Mouse (Mus musculus) ES-Bruce4 (cell line): ENCODE data around the gene Pcbp2. TPM values are rescaled to one million over a fixed set of nuclear protein-coding genes. Genes with fewer than 3 reads are reported as not detected.
A peak's percentile ranks its signal among the peaks of the same experiment; 100 is the strongest.

ENCODE experiments used
- H3K27ac ChIP-seq: 2 replicates; pipeline ENCODE4 v1.5.1; 2012; ENCODE audit warnings: low read length, inconsistent platforms; ENCODE audit not compliant: insufficient read depth
- H3K27me3 ChIP-seq: 2 replicates; pipeline ENCODE4 v1.6.1; 2012; ENCODE audit warnings: mild to moderate bottlenecking, low read length, inconsistent platforms; ENCODE audit not compliant: control insufficient read depth, poor library complexity, insufficient read depth, severe bottlenecking
- H3K36me3 ChIP-seq: 2 replicates; pipeline ENCODE4 v1.6.1; 2012; ENCODE audit warnings: inconsistent platforms, mild to moderate bottlenecking, low read length, moderate library complexity; ENCODE audit not compliant: control insufficient read depth, poor library complexity, insufficient read depth, severe bottlenecking
- H3K4me1 ChIP-seq: one replicate; pipeline ENCODE4 v1.8.1; 2011; ENCODE audit warnings: low read length; ENCODE audit not compliant: control insufficient read depth, insufficient read depth
- H3K4me3 ChIP-seq: 2 replicates; pipeline ENCODE4 v1.5.1; 2011; ENCODE audit warnings: low read depth, mild to moderate bottlenecking, low read length
- H3K9ac ChIP-seq: 2 replicates; pipeline ENCODE4 v1.6.1; 2012; ENCODE audit warnings: low read depth, mild to moderate bottlenecking, inconsistent platforms; ENCODE audit not compliant: poor library complexity, severe bottlenecking
- H3K9me3 ChIP-seq: replicated peaks from 2 replicates; pipeline ENCODE4 v1.6.1; 2012; ENCODE audit warnings: mild to moderate bottlenecking, low read length, inconsistent platforms; ENCODE audit not compliant: control insufficient read depth, poor library complexity, insufficient read depth, severe bottlenecking
- CTCF ChIP-seq: IDR thresholded peaks from one replicate; pipeline ENCODE4 v1.8.1; 2011; ENCODE audit warnings: low read depth, low read length
- EP300 ChIP-seq: IDR thresholded peaks from 2 replicates; pipeline ENCODE4 v1.6.1; 2011; ENCODE audit warnings: low read depth, low read length; ENCODE audit not compliant: insufficient read depth
- POLR2A ChIP-seq: IDR thresholded peaks from one replicate; pipeline ENCODE4 v1.8.1; 2011; ENCODE audit warnings: low read length; ENCODE audit not compliant: insufficient read depth
- polyA plus RNA-seq: library from polyadenylated mRNA; stranded (reverse); fragments of >200 nt; gene quantifications from 2 replicates; pipeline ENCODE4 v1.2.4, GENCODE M21; 2011; ENCODE audit warnings: low read depth; ENCODE audit not compliant: missing spikeins, insufficient read depth, insufficient read length

Gene Pcbp2
- polyA plus RNA-seq, 1 experiment: 1,129 TPM

DNA sequence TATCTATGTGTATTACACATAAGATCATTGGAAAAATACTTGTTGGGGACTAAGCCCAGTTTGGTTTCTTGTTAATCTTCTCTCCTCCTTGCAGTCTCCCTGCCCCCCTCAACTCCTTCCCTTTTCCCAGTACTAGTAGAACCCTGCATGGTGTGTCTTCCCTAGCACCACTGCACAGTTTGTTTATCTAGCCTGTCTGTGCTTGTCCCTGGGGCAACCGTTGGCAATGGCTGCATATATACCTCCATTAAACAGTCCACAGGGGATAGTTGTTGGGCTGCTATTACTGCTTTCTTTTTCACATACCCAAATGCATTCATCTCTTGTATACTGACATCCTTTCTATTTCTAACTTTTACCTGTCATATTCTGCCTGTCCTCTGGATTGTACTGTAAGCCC, 17.3 kb downstream of the Pcbp2 start:
- no peak overlapping the region for H3K27ac ChIP-seq
- H3K36me3 ChIP-seq: peaks cover 89% of the 10 kb centered on the region
- H3K9ac ChIP-seq: no peak overlapping the region
- H3K9me3 ChIP-seq: no peaks in the 10 kb centered on the region
- no peaks in the 10 kb centered on the region for H3K27me3 ChIP-seq
- TF ChIP-seq CTCF (no peak), EP300 (no peak)
- H3K4me1 ChIP-seq: no peaks in the 10 kb centered on the region
- H3K4me3 ChIP-seq: no peak overlapping the region

DNA sequence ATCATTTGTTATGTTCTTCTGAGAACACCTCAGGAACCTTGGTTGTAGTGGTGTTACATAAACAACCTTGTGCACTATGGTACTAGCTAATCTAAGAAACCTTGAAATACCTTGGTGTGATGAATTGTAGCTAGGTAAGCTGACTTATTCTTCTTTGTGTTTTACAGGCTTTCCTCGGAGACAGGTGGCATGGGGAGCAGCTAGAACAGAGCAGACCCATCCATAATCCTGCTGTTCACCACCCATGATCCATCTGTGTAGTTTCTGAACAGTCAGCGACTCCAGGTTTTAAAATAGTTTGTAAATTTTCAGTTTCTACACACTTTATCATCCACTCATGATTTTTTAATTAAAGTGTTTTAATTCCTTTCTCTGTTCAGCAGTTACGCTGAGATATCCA, 28.0 kb downstream of the Pcbp2 start:
- Histone ChIP-seq H3K36me3 (peaks cover 96% of the 10 kb centered on the region), H3K9ac (no peak overlapping the region), H3K4me3 (no peak overlapping the region)

GRCm38 (mm10) chr15:102499370-102499769, 29.0 kb downstream of the Pcbp2 start:
- Histone ChIP-seq H3K9ac (no peak overlapping the region), H3K36me3 (peaks cover 96% of the 10 kb centered on the region), H3K4me1 (no peaks in the 10 kb centered on the region), H3K9me3 (no peaks in the 10 kb centered on the region), H3K27ac (no peak overlapping the region), H3K4me3 (no peak overlapping the region), H3K27me3 (no peaks in the 10 kb centered on the region)
- TF ChIP-seq EP300: no peak

More for the DNA sequence above, 28.0 kb downstream of the Pcbp2 start:
- Histone ChIP-seq H3K4me1 (no peaks in the 10 kb centered on the region), H3K27me3 (no peaks in the 10 kb centered on the region), H3K9me3 (no peaks in the 10 kb centered on the region), H3K27ac (no peak overlapping the region)
- TF ChIP-seq CTCF: no peak

- Histone ChIP-seq H3K36me3 (peaks cover 93% of the 10 kb centered on the region), H3K4me3 (no peak overlapping the region), H3K9ac (no peak overlapping the region), H3K27me3 (no peaks in the 10 kb centered on the region), H3K9me3 (no peaks in the 10 kb centered on the region), H3K4me1 (no peaks in the 10 kb centered on the region), H3K27ac (no peak overlapping the region)
- TF ChIP-seq POLR2A (no peak), EP300 (no peak), CTCF (no peak)
Observed at GRCm38 (mm10) chr15:102499851-102500250, 29.5 kb downstream of the Pcbp2 start.

GRCm38 (mm10) chr15:102500479-102500878, 30.1 kb downstream of the Pcbp2 start:
- Histone ChIP-seq H3K9ac (no peak overlapping the region), H3K27ac (no peak overlapping the region), H3K4me3 (no peak overlapping the region), H3K27me3 (no peaks in the 10 kb centered on the region), H3K36me3 (peaks cover 86% of the 10 kb centered on the region), H3K9me3 (no peaks in the 10 kb centered on the region), H3K4me1 (peaks cover 2% of the 10 kb centered on the region)
- TF ChIP-seq POLR2A: no peak
- no peak for TF ChIP-seq EP300
- no peak for TF ChIP-seq CTCF

GRCm38 (mm10) chr15:102501084-102501814, 30.9 kb downstream of the Pcbp2 start:
- Histone ChIP-seq H3K27me3 (no peaks in the 10 kb centered on the region), H3K36me3 (peaks cover 80% of the 10 kb centered on the region)
- TF ChIP-seq POLR2A: no peak
- TF ChIP-seq EP300: no peak
- TF ChIP-seq CTCF: no peak

More at GRCm38 (mm10) chr15:102501084-102501814, 30.9 kb downstream of the Pcbp2 start:
- Histone ChIP-seq H3K4me3 (no peak overlapping the region), H3K9me3 (no peaks in the 10 kb centered on the region), H3K4me1 (peaks cover 2% of the 10 kb centered on the region), H3K27ac (peak overlapping the region; percentile 37; the same call in 1 of the 2 replicates), H3K9ac (no peak overlapping the region)
